Mouse (Mus musculus): ENCODE results near the gene Zic4.

The Zic4 gene

GRCm38 (mm10) chr9:91361856-91362601, at the start of gene Zic4:
Gene Zic4 (plus strand): TSS chr9:91362413.
- no peak for DNase-seq (ENCODE audit: low spot score in 2 of 2)

DNA sequence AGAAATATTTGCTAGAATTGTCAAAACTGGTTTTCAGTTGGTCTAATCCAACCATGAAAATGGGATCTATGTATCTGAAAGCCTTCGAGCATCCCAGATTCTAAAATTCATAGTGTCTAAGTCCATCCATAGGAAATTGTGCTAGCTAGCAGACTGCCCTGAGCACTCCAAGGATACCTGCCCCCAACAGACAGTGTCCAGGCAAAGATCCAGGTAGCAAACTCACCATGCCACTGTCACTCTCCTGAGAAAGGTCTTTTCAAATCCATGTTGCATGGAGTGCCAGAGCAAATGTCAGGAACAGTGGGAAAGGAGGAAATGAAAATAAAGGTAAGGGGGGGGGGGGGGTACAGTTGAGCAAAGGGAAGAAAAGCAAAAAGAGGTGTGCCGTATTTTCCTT, 14.6 kb upstream of the Zic4 start:
- no peak for DNase-seq (ENCODE audit: low spot score in 2 of 2)

- DNase-seq (ENCODE audit: low spot score in 2 of 2) = no peak
Observed at GRCm38 (mm10) chr9:91348746-91349145, 13.5 kb upstream of the Zic4 start.

- no peak for DNase-seq (ENCODE audit: low spot score in 2 of 2)
Observed at GRCm38 (mm10) chr9:91350211-91350791, 11.9 kb upstream of the Zic4 start.

DNA sequence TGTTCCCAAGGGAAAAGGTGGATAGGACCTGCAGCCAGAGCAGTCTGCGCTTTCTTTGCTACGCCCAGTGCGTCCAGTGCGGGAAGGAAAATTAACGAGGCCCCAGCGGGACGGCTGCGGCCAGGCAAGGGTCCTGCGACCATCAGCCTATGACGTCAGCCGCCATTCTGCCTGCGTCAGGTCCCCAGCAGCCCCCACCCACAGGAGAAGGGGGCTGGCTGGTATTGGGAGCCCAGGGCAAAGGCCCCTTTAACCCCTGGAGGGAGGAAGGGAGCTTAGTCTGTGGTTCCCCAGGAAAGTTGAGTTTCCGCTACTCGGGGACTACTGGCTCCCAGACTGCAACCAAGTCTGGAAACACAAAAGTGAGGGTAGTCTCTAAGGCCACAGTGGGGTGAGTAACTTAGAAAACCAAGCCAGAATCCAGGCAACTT, 11.3 kb upstream of the Zic4 start:
- DNase-seq (ENCODE audit: low spot score in 2 of 2) = no peak

DNA sequence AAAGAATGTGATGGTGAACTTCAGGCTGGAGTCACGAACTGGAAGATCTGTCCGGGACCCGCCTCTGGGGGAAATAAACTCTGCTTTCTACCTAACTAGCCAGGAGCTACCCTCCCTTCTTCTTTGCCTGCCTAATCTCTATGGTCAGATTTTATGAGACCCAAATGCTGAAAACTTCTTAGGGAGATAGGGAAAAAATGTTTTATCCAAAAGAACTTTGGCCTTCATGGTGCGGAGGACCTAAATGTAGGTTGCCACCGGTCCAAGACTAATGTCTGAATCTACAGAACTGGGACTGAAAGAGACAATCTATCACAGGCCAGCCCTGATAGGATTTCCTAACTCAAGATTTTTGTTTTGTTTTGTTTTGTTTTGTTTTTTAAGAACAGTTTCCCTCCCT, 10.9 kb upstream of the Zic4 start:
- no peak for DNase-seq (ENCODE audit: low spot score in 2 of 2)

DNA sequence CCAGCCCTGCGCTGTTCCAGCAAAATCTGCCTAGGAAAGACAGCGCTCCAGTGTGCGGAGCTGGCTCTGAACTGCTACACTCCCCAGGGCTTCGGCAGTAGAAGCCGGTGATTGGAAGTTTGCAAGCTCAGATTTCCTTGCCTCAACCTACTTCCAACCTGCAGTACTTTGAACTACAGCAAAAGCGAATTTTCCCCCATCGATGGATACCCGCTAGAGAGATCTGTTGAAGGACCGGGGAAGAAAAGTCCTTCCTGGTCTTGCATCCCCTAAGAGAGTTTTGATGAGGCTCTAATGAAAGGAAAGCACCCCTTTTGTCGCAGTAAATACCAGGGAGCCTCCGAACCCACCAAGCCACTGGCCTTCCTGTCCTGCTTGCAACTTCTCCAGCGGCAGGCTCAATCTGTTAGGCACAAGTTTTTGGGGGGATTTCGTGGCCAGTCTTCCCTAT, 10.2 kb upstream of the Zic4 start:
- no peak for DNase-seq (ENCODE audit: low spot score in 2 of 2)

GRCm38 (mm10) chr9:91352786-91353185, 9.4 kb upstream of the Zic4 start:
- no peak for DNase-seq (ENCODE audit: low spot score in 2 of 2)

- no peak for DNase-seq (ENCODE audit: low spot score in 2 of 2)
Observed at GRCm38 (mm10) chr9:91353551-91354433, 8.4 kb upstream of the Zic4 start.

GRCm38 (mm10) chr9:91354434-91355269, 7.6 kb upstream of the Zic4 start:
- DNase-seq (ENCODE audit: low spot score in 2 of 2) = no peak

DNA sequence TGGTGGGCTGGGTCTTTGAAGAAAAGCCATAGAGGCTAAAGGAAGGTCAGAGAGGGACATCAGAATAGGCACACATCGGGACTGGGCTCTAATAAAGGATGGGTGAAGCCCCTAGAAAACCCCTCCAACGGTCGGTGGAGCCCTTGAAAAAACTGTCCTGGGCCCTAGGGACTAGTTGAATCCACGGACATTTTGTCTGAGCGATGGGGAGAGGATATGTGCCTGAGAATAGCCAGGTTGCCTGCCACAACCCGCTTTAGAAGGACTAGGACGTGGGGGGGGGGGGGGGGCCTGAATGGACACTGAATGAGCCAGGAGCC, 7.0 kb upstream of the Zic4 start:
- DNase-seq (ENCODE audit: low spot score in 2 of 2) = no peak

GRCm38 (mm10) chr9:91355629-91356352, 6.4 kb upstream of the Zic4 start:
- DNase-seq (ENCODE audit: low spot score in 2 of 2) = no peak

GRCm38 (mm10) chr9:91356353-91356740, 5.9 kb upstream of the Zic4 start:
- no peak for DNase-seq (ENCODE audit: low spot score in 2 of 2)

DNA sequence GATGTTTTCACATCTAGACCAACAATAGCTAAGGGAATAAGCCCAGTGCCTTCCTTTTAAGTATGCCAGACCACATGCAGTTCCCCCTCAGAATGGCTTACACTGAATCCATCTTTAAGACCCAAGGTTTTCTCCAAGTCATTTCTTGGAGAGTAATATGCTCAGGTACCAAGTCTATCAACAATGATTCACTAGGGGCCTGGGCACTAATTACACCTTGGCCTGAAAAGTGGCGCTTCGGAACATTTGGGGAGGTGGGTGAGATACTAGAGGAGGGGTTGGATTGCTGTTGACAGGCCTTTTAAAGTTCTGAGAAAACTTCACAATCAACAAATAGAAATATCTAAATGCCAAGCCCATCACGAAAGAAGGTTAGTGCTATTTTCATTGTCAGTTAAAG, 4.9 kb upstream of the Zic4 start:
- DNase-seq (ENCODE audit: low spot score in 2 of 2) = no peak

DNA sequence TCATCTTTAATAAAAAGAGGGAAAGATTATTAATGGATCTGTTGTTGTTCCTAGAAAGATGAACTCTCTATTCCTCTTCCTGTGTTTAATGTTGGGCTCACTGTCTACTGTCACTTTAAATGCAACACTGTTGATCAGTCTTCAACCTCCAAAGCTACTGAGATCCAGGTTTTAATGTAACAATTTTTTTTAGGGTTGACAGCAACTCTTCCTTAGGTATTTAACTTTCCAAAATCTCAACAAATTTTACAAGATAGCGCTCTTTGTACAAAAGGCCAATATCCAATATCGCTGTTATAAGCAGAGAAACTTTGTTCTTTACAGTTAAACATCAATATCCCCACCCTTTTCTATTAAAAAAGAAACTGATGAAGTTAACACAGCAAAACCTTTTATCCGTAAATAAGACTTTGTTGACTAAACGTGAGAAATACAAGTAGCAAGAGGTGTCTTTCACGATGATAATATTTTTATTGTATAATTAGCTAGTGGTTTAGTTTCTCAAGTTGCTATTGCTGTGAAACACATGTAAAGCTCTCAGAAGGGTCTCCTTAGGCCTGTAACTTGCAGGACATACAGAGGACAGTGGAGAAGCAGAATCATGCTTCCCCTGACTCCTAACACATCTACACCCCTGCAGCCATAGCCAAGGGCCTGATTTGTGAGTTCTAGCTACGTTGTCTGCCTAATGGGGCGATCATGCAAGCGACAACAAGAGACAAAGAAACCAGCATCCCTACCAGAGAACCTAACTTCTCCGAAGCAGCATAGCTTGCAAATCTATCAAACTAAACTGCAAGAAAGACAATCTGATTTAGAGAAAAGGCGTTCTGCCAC, 3.1 kb upstream of the Zic4 start:
- no peak for DNase-seq (ENCODE audit: low spot score in 2 of 2)

DNA sequence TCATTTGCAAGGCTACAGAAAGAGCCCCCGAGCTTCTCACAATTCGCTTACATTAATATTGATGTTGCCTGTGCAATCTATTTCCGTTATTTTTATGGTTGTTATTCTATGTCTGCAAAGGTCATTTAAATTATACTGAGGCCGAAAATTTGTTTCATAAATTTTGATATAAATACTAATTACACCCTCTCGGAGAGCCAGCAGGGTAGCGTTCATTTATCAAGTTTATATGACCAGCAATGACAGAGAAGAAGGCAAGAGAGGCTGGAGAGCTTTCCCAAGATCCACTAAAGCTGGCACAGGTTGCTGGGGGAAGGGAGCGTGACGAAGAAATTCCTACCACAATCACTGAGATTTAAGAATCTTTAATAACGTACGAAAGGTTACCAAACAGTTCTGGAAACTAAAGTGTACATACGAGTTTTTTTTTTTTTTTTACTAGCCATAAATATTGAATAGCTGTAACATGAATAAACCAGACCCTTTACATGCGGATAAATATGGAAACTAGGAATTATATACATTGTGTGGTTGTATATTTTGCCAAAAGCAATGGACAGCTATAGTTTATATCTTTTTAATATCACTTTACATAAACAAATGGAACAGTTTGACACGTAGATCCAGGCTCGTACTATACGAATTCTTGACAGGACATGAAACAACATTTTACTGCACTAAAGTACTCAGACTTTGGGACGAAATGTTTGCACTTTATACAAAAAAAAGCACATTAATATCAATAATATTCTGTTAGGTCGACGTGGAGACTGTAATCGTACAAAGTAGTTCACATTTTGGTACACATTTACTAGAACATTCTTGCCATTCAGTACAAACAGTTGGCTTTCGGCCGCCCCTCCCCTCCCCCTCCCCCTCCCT, 1.8 kb upstream of the Zic4 start:
- DNase-seq (ENCODE audit: low spot score in 2 of 2) = no peak

GRCm38 (mm10) chr9:91361033-91361855, 969 bp upstream of the Zic4 start:
- DNase-seq (ENCODE audit: low spot score in 2 of 2) = no peak

DNA sequence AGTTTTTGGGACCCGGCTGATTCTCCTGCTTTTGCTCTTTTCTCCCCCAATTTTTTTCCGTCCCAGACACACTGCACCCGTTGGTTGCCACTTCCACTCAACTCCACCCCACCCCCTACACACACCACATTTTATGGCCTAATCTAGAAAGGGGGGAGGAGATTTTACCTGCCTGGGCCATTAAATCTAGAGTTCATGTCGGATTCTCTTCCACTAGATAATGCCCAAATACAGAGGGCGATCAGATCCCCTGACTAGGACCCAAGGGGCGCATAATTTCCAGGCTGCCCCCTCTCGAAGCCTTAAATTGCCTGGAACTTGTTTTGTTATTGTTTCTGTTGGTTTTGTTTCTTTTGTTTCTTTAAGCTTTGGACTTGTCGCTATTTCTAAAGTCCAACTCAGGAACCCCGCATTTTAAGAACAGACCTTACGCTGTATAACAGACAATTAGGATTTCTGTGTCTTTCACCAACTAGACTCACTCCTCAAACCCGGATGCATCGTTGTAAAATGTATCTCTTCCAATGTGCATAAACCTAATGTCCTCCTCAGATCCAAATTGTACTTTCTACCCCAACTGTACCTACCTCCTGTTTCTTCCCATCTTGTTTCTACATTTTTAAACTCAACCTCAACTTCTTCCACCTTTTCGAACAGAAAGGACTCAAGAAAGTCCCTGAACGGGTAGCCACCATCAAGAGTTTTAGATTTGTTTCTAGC, 958 bp downstream of the Zic4 start:
- no peak for DNase-seq (ENCODE audit: low spot score in 2 of 2)
